Mouse (Mus musculus): ENCODE data around the gene Aunip.

The Aunip gene

DNA sequence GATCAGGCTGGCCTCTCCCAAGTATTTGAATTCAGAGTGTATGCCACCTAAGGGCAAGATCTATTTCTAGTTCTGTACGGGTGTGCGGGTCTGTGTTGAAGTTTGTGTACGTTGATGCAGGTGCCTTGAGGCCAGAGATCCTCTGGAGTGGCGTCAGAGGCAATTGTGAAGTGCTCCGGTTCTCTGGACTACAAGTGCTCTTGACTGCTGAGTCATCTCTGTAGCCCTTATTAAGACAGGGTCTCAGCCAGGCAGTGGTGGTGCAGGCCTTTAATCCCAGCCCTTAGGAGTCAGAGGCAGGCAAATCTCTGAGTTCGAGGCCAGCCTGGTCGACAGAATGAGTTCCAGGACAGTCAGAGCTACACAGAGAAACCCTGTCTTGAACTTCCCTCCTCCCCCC lies 4.8 kb downstream of the Aunip start:
- no peak for DNase-seq (ENCODE audit: low spot score)

DNA sequence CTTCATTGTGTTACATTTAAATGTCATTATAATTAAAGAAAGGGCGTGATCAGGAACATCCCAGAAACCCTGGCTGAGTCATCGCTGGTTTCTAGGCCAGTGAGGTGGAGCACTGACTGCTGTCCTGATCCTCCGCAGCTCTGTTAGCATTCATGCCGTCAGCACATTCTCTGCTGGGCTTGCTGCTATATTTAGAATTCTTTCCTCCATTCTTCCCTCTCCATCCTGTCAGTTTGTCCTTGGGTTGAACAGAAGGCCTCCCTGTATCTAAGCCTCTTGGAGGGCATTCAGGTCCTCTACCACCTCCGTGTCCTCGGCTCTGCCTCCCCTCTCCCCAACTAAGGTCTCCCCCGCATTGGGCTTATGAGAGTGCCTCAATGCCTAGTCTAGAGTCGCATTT lies 6.2 kb downstream of the Aunip start:
- DNase-seq (ENCODE audit: low spot score), result no peak

DNA sequence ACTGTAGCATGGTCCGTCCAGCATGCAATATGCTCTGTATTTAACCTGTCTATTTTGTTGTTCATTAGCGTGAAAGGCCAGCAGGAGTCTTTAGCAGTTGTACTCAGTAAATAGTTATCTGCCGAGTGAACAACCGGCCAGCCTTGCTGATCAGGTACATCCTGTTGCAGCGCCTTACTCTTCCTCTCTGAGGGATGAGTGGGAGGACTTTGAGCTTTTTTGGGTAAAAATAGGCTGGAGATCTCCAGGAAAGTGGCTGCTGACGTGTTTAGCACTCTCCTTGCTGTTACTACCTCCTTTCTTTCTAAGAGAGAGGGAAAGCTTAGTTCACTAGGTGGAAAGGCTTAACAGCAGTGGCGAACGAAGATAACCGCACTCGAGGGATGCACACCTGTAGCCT lies 6.9 kb downstream of the Aunip start:
- no peak for DNase-seq (ENCODE audit: low spot score)

DNA sequence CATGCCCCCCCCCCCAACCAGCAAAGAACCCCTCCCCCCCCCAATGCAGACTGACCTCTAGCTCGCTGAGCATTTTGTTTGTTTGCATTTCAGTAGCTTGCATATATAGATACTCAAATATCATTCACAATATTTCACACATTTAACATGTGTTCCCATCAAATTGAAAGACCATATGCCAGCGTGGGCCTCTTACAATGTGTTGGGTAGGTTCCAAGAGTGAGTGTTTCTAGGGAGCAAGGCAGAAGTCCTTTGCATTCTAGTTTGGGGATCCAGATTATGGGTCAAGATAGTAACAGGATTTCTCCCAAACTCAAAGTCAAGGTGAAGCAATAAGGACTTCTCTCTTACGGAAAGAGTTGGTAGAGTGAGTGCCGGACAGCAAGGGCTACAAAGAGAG lies 7.7 kb downstream of the Aunip start:
- no peak for DNase-seq (ENCODE audit: low spot score)

DNA sequence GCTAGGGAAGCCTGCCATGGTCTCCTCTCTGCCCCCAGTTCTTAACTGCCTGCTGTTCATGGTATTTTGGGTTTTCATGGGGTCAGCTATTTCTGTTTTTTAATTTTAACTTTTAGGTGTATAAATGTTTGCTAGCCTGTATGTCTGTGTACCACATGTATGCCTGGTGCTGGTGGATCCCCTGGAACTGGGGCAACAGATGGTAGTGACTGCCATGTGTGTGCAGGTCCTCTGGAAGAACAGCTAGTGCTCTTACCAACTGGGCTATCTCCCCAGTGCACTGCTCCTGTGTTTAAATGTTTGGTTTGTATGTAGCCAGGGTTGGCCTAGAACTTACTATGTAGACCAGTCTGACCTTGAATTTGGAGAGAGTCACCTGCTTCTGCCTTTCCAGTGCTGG lies 8.5 kb downstream of the Aunip start:
- DNase-seq (ENCODE audit: low spot score), result no peak

DNA sequence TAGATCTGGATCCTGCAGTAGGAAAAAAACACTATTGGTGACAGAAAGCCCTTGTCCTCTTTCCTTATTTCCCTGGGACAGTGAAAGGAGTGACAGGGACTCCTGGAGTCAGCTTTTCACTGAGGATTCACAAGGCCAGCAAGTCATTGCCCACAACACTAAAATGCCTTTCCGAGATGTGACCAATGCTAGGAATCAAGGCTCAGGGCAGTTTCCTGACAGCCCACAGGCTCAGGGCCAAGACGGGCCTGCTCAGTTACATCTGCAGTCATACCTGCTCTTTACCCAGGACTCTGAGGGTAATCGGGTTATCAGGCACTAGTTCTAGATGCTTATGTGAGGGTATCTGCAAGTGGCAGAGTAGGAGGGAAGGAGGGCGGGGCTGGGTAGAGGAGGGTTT lies 12.6 kb downstream of the Aunip start:
- DNase-seq (ENCODE audit: low spot score), result no peak

DNA sequence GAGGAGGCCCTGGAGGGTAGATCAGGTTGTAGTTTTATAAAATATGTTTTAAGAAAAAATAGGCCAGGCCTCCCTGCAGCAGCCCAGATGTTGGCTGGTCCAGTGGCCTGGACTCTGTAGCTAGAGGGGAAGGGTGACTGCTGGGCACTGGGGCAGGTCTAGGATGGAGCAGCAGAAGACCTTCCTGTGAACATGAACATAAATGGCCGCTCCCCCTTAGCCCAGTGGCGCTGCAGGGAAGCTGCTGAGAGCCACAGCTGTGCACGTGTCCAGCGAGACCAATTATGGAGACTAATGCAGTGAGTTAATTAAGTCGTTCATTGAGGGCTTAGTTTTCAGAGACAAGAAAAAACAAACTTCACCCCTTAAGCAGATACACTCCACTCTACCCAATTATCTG lies 15.0 kb downstream of the Aunip start:
- no peak for DNase-seq (ENCODE audit: low spot score)

DNA sequence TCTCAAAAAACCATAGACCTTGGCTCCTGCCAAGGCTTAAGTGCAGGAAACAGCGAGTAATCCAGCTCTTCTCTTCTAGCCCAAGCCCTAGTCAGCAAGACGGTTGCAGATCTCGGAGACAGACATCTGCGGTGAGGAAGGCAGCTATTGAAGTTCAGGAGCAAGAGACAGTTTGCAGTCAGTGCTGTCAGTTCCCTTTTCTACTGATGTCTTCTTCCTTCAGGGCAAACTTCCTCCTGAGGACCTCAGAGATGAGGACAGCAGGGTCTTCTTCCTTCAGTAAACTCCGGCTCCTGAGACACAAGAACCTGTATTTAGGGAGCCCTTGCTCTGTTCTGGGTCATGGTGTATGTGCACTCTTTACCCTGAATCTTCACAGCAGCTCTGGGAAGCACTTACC lies 15.4 kb downstream of the Aunip start:
- no peak for DNase-seq (ENCODE audit: low spot score)

DNA sequence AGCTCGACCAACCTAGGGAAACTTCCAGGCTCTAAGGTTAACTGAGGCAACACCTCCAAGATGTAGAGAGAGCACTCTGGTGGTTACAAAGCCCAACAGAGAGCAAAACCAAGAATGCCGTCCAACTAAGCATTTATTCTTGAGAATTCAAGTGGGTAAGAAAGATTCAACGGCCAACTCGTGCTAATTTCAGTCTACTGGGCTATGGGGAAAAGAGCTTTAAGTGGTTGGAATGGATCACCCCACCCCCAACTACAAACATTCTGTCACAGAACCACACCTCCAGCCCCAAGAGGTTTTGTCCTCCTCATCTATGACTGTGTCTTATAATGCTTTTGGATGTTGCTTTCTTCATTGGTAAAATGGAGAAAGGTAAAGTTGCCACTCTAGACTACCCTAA lies 22.1 kb downstream of the Aunip start:
- no peak for DNase-seq (ENCODE audit: low spot score)

DNA sequence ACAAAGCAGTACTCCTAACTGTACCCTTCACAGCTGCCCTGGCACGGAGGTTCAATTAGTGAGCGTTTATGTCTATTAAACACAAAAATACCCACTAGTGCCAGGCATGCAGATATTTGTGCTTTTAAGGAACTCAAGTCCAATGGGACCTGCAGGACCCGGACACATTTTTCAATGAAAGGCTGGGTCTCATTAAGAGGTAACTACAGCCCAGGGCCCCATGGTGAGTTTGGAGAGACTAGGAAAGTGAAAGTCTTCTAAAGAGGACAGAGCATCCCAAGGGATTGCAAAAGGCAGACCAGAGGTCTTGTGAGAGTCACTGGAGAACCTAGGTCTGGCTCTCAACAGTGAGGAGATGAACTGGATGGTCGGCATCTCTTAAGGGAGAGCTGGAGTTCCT lies 22.6 kb downstream of the Aunip start:
- no peak for DNase-seq (ENCODE audit: low spot score)

DNA sequence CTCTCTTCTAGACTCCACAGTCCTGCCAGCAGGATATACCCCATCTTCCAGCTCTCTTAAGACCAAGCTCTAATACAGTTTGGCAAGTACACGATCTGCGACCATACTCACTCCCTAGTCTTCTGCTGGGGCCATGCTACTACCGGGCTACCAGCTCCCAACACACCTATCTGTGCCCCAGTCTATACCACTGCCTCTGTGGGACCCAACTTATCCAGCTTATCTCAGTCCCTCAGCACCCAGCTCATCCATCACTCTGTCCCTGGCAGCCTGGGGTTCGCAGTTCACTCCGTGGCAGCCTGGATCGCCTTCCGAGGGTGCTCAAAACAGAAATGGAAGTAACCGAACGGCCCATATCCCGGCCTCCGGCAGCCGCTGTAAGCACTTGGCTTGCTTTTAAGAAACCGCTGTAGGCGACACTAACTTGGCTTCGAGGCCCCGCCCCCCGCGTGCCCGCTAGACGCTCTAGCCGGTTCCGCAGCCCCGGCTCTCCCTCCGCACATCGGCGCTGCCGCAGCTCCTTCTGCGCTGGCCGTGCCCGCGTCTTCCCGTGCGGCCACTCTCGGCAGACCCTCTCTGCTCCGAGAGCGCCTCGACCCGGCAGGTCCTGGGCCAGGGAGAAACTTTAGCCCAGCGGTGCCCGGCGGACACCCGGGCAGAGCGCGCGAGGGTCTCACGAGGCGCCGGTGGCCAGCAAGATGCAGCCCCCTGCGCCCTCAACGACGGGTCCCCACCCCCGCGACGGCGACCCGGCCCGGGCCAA lies 23.5 kb downstream of the Aunip start:
- DNase-seq (ENCODE audit: low spot score), result peak; percentile 75

DNA sequence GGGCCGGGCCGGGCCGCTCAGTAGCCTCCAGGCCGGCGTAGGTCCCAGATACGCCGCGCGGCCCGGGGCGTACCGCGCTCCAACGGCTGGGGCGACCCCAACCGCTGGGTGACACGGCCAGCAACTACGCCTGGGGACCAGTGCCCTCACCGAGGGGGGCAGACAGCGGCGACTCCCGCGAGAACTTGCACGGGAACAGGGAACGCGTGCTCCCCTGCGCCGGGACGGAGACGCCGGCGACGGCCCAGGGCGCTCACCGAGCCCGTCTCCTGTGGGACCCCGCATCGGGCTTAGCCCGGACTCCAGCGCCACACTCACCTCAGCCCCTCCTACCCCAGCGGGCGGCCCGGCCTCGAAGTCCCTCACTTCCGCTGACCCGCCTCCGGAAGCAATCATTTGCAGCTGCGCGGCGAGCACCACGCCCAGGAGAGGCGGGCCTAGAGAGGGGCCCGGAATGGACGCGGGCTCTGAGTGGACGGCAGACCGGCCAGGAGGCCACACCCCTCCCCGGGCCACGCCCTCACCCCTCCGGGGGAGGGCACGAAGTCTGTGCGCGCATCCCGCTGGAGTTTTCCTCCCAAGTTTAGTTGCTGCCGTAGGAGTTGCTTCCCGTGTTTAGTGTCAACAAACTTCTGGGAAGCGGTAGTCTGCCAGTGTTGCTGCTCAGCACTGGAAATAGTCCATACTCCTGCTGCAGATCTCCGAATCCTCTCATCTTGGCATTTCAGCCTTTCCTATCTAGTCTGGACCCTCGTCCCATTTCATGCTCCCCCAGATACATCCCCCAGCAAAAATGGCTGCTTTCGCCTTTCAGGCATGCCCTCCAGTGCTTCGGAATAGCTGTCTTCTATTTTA lies 24.4 kb downstream of the Aunip start, which contains the start of gene Mtfr1l:
TSS of gene Mtfr1l (minus strand) at position 456 of the 855 bp plus-strand sequence.
- DNase-seq (ENCODE audit: low spot score), result peak; percentile 96

DNA sequence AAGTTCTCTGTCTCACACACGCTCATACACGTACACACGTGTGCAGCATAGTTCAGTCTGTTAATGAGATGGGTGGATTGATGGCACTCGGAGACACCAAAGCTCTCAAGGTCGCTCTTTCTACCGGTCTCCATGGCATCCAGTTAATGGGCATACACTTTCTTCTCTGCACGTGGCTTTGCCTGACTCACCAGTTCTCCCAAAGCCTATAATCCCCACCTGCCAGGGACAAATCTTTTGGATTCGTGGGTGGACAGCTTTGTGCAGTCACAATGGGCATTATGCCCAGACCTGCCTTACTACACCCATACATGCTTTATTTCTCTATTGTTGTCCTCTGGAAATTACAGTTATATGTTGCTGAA lies 25.0 kb downstream of the Aunip start:
- DNase-seq (ENCODE audit: low spot score), result no peak

DNA sequence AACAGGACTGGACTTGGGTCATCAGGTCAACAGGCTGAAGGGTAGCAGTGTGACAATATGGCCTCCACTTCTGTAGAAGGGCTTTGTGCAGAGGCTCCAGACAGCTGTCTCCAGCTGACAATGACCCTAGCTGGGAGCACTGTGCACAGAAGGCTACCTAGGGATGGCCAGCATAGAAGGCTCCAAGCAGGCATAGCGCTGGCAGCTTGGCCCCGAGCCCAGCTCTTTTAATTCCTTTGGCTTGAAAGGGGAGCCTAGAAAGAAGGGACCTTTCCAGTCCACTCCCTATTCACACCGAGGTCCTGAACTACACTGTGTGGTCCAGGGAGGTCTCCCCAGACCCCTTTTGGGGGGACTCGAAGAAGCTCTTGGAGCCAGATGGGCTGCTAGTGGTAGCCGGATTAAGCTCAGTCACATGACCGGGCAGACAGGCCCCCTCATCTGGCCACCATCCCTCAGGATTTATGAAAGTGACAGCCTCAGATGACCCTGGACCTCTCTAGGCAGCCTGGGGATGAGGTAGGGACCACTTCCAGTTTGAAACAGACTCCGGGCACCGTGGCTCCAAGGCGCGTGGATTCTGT lies 28.3 kb downstream of the Aunip start:
- no peak for DNase-seq (ENCODE audit: low spot score)

DNA sequence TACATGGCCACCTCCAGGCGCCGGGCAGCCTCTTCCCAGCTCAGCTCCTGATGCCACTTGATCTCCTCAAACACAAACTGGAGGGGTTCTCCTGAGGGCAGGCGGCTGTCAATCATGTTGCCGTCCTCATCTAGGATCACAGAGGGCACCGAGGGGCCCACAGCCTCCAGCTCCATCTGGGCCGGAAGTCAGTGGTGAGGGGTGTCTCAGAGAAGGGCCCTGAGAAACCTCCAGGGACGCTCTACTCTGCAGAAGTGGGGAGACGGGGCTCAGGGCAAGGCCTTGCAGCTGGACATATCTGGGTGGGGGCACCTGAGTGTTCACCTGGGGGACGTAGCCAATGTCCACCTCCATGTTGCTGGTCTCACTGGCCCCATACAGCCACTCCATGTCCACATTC lies 31.9 kb downstream of the Aunip start:
- DNase-seq (ENCODE audit: low spot score), result no peak

DNA sequence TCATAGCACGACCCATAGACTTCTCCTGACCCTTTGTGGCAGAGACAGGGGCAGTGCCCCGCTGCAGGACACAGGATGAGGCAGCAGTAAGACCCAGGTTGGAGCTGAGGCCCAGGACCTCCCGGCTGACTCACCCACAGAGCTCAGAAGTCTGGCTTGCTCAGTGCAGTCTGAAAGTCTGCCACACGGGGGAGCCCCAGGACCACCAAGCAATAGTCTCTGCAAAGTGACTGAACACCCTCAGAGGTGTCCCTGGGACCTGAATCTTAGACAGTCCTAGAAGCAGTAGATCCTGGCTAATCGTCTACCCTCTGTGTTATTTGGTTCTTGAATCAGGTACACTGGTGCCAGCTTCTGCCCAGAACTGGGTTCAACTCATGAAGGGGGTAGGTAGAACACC lies 32.5 kb downstream of the Aunip start:
- DNase-seq (ENCODE audit: low spot score), result peak; percentile 94

DNA sequence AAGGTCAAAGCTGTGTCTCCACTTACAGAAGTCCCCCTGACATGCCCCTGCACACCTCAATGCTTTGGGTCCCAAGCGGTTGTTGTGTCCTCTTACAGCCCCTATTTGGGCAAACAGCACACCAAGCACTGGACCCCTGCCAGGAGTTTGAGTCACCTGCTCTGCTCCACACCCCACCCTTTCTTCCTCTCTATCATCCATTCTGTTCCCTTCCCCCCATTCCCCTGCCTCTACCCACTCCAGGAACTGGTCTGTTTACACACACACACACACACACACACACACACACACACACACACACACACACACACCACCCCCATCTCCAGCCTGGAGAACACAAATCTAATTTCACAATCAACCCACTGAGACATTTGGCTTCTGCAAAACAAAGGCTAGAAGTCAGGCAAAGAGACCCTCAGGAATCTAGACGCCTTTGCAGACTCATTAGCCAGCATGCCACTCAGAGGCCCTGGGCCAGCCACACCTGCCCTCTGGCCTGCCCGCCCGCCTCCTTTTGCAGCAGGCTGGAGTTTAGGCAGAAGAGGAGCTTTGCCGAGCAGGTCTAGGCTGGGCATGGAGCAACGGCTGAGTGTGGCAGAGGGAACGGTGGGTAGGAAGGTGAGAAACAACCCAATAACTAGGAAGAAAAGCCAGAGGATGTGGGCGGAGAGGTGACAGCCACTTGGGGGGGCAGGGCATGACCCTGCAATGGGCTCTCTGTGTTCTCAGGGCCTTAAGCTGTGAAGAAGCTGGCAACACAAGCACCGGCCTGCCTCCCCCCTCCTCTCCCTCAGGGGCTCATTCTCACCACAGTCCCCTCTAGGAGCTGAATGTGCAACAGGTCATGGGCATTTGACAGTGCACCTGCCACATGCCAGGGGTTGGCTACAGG lies 36.3 kb downstream of the Aunip start:
- peak; percentile 54 for DNase-seq (ENCODE audit: low spot score)

DNA sequence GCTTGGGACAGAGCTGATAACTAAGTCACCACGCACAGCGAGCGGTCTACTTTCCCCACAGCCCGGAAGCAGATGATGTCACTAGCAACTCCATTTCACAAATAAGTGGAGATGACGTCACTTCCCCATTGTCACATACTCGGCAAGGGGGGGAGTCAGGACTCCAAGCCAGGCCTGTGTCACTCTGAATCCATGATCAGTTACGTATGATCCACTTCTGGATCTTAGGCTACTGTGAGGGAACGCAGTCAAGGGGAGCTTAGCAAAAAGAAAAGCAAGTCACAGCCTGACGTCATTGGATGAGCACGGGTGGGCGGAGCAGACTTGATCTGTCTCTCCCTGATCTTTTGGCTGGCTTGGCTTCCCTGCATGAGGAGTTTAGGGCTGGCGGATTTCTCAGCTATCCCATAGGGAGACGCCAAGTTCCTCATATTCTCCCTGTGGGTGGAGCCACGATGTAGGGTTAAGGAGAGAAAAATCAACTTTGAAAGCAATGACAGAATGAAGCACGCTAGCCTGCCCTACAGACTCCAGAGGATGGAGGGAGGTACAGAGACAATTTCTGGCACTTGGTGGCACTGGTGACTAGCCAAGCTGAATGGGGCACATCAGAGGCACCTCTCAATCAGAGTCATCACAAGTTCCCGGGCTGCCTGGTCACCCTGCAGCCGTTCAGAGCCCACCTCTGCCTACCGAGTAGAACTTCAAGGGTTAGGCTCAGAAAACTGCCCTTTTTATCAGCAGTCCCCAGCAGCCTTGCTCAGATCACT lies 37.6 kb downstream of the Aunip start:
- DNase-seq (ENCODE audit: low spot score), result no peak

DNA sequence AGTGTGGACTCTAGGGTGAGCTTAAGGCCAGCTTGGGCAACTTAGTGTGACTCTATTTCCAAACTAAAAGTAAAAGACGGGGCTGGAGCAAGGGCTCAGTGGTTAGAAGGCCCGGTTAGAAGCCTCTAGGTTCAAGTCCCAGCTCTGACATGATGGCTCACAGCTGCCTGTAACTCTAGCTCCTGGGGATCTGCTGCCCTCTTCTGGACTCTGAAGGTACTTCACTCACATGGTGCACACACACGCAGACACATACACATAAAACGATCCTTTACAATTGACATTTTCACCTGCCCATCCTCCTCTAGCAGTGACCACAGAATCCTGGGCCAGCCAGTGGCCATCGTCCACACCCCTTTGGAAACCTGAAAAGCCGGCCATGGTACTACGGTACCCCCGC lies 39.1 kb downstream of the Aunip start:
- DNase-seq (ENCODE audit: low spot score), result no peak

DNA sequence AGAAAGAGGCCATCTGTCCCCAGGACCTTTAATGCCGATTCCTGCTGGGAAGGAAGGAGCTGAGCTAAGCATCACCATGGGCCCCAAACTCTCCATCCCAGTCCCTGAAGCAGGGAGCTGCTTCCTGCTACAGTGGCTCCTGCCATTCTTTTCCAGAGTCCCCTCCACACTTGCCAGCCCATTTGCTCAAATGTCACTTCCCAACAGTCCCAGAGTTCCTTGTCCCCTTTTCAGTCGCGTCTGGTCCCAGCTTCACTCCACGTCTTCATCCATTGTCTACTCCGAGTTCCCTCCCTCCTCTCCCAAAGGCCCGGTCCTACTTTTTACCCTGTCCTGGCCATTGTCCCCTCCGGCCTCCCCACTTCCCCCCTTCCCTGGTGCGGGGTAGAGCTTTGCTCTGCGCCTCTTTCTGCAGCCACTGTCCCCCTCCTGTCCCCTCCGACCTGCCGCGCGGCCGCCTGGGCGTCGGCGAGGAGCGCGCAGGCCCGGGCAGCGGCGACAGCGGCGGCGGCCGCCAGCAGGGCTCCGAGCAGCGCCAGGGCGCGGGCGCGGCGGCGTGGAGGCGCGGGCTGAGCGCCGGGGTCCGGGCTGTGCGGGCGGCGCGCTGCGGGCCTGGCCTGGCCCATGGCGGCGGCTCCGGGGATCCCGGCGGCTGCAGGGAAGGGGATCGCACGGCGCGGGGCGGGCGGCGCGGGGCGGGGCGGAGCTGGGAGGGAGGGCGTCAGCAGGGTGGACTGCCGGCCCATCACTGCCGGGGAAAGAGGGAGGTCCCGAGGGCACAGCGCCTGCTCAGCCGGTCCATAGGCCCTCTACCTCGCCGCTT lies 40.9 kb downstream of the Aunip start, which contains the start of gene Selenon:
TSS of gene Selenon (minus strand) at position 673 of the 823 bp plus-strand sequence.
- peak; percentile 62 for DNase-seq (ENCODE audit: low spot score)
